Mouse (Mus musculus) lung, embryonic 14.5 days (tissue): ENCODE data around the gene Nav3. TPM values are rescaled to one million over a fixed set of nuclear protein-coding genes. Genes with fewer than 3 reads are reported as not detected.

ENCODE experiments used
- ATAC-seq: fragments of 200-750 bp; cut with Nextera tagmentation; 2 replicates; pipeline ENCODE4 v1.8.0; 2017; ENCODE audit warnings: mild to moderate bottlenecking, moderate TSS enrichment, moderate library complexity; ENCODE audit not compliant: insufficient read depth
- DNase-seq: peaks from one replicate; pipeline ENCODE4 v3.0.0-alpha.2; 2015
- H3K27ac ChIP-seq: fragments of 300-500 bp; sonication (generic); 2 replicates; pipeline ENCODE4 v1.5.1; 2014; ENCODE audit warnings: low read depth, mild to moderate bottlenecking, moderate library complexity
- H3K27me3 ChIP-seq: fragments of 300-500 bp; sonication (generic); 2 replicates; pipeline ENCODE4 v1.6.1; 2014; ENCODE audit warnings: low read length, control low read depth; ENCODE audit not compliant: insufficient read depth
- H3K36me3 ChIP-seq: fragments of 300-500 bp; sonication (generic); 2 replicates; pipeline ENCODE4 v1.6.1; 2014; ENCODE audit warnings: control low read depth; ENCODE audit not compliant: insufficient read depth
- H3K4me1 ChIP-seq: fragments of 300-500 bp; sonication (generic); 2 replicates; pipeline ENCODE4 v1.6.1; 2014; ENCODE audit warnings: antibody characterized with exemption, control low read depth; ENCODE audit not compliant: insufficient read depth
- H3K4me2 ChIP-seq: fragments of 300-500 bp; sonication (generic); 2 replicates; pipeline ENCODE4 v1.6.1; 2014; ENCODE audit warnings: mild to moderate bottlenecking
- H3K4me3 ChIP-seq: fragments of 300-500 bp; sonication (generic); 2 replicates; pipeline ENCODE4 v1.5.1; 2014; ENCODE audit warnings: low read depth, low read length
- H3K9ac ChIP-seq: fragments of 300-500 bp; sonication (generic); 2 replicates; pipeline ENCODE4 v1.6.1; 2014
- H3K9me3 ChIP-seq: fragments of 300-500 bp; sonication (generic); 2 replicates; pipeline ENCODE4 v1.6.1; 2016; ENCODE audit warnings: low read depth, low read length, control low read depth
- CTCF ChIP-seq: IDR thresholded peaks from 2 replicates; pipeline ENCODE4 v1.5.1; 2016; ENCODE audit warnings: antibody characterized with exemption, low read depth
- WGBS: fragments of 180-500 bp; shearing (Covaris S2); extraction: QIAGEN DNeasy Blood & Tissue Kit; methylation state at CpG from one replicate; pipeline ENCODE4 v1.1.7; 2014; 5-methylcytosine and 5-hydroxymethylcytosine counted together
- polyA plus RNA-seq: library from polyadenylated mRNA; unstranded; fragments of >200 nt; fragmentation: Nextera tagmentation; extraction: Ambion mirVana; gene quantifications from 2 replicates; pipeline ENCODE4 v1.2.1, GENCODE M21; 2014

The Nav3 gene
- polyA plus RNA-seq, 1 experiment from 2014 or later: 3.7 TPM

- H3K4me3 ChIP-seq: no peak overlapping the region
- no peak for ATAC-seq
These were observed 623.2 kb downstream of the Nav3 start for GRCm38 (mm10) chr10:109832768-109833291.

GRCm38 (mm10) chr10:109806782-109807493 lies 649.1 kb downstream of the Nav3 start:
- 52% methylated on average over 5 of the region's 5 CpGs for WGBS
- ATAC-seq: no peak
- 0 out of 2 replicates have a peak, but pooled peaks have one; percentile 11 for TF ChIP-seq CTCF

More at GRCm38 (mm10) chr10:109832768-109833291, 623.2 kb downstream of the Nav3 start:
- Histone ChIP-seq H3K9me3 (no peaks in the 10 kb centered on the region), H3K4me2 (peak overlapping the region; percentile 34), H3K27ac (no peak overlapping the region), H3K27me3 (no peaks in the 10 kb centered on the region), H3K4me1 (no peaks in the 10 kb centered on the region), H3K36me3 (no peaks in the 10 kb centered on the region), H3K9ac (no peak overlapping the region)
- 34% methylated on average over 18 of the region's 18 CpGs for WGBS
- TF ChIP-seq CTCF: no peak
- peak; percentile 7 for DNase-seq

GRCm38 (mm10) chr10:109803441-109803840 lies 652.6 kb downstream of the Nav3 start:
- Histone ChIP-seq H3K9me3 (no peaks in the 10 kb centered on the region), H3K4me3 (no peak overlapping the region), H3K27ac (no peak overlapping the region), H3K4me1 (no peaks in the 10 kb centered on the region), H3K36me3 (no peaks in the 10 kb centered on the region), H3K9ac (no peak overlapping the region), H3K4me2 (no peak overlapping the region), H3K27me3 (no peaks in the 10 kb centered on the region)
- TF ChIP-seq CTCF: no peak
- ATAC-seq (no peak), DNase-seq (no peak)

More at GRCm38 (mm10) chr10:109806782-109807493, 649.1 kb downstream of the Nav3 start:
- Histone ChIP-seq H3K4me1 (no peaks in the 10 kb centered on the region), H3K36me3 (no peaks in the 10 kb centered on the region), H3K9ac (no peak overlapping the region), H3K27me3 (no peaks in the 10 kb centered on the region), H3K9me3 (no peaks in the 10 kb centered on the region), H3K4me3 (no peak overlapping the region), H3K27ac (no peak overlapping the region), H3K4me2 (no peak overlapping the region)
- peak; percentile 15 for DNase-seq

GRCm38 (mm10) chr10:109802236-109802635 lies 653.8 kb downstream of the Nav3 start:
- Histone ChIP-seq H3K4me1 (no peaks in the 10 kb centered on the region), H3K4me2 (no peak overlapping the region), H3K9me3 (no peaks in the 10 kb centered on the region), H3K27ac (no peak overlapping the region), H3K27me3 (no peaks in the 10 kb centered on the region), H3K4me3 (no peak overlapping the region), H3K9ac (no peak overlapping the region), H3K36me3 (no peaks in the 10 kb centered on the region)
- whole genome bisulfite sequencing: 57% methylated on average over 1 of the region's 1 CpGs
- TF ChIP-seq CTCF: no peak
- ATAC-seq: no peak
- no peak for DNase-seq

- TF ChIP-seq CTCF: no peak
- ATAC-seq (no peak), DNase-seq (no peak)
- H3K9me3 ChIP-seq: no peaks in the 10 kb centered on the region
- H3K27me3 ChIP-seq: no peaks in the 10 kb centered on the region
- no peak overlapping the region for H3K4me3 ChIP-seq
- H3K27ac ChIP-seq: no peak overlapping the region
- WGBS: 67% methylated on average over 6 of the region's 6 CpGs
- no peak overlapping the region for H3K4me2 ChIP-seq
- no peaks in the 10 kb centered on the region for H3K4me1 ChIP-seq
- no peak overlapping the region for H3K9ac ChIP-seq
- H3K36me3 ChIP-seq: no peaks in the 10 kb centered on the region
These were observed 656.8 kb downstream of the Nav3 start for GRCm38 (mm10) chr10:109799246-109799645.

- Histone ChIP-seq H3K4me2 (no peak overlapping the region), H3K9me3 (no peaks in the 10 kb centered on the region), H3K27ac (no peak overlapping the region), H3K4me3 (no peak overlapping the region), H3K9ac (no peak overlapping the region), H3K27me3 (no peaks in the 10 kb centered on the region), H3K36me3 (no peaks in the 10 kb centered on the region), H3K4me1 (no peaks in the 10 kb centered on the region)
- DNase-seq (no peak), ATAC-seq (no peak)
- TF ChIP-seq CTCF: no peak
- 54% methylated on average over 3 of the region's 3 CpGs for WGBS
These were observed 659.0 kb downstream of the Nav3 start for GRCm38 (mm10) chr10:109796981-109797380.

- Histone ChIP-seq H3K4me1 (no peaks in the 10 kb centered on the region), H3K4me3 (no peak overlapping the region), H3K36me3 (no peaks in the 10 kb centered on the region), H3K9ac (no peak overlapping the region), H3K27ac (no peak overlapping the region), H3K27me3 (no peaks in the 10 kb centered on the region), H3K4me2 (no peak overlapping the region), H3K9me3 (no peaks in the 10 kb centered on the region)
- WGBS: 61% methylated on average over 4 of the region's 4 CpGs
- DNase-seq: no peak
- TF ChIP-seq CTCF: no peak
- no peak for ATAC-seq
These were observed 662.5 kb downstream of the Nav3 start for GRCm38 (mm10) chr10:109793491-109793890.
